Mouse (Mus musculus) urinary bladder, adult 2 months (tissue): ENCODE data around the gene Hoxb8. TPM values are rescaled to one million over a fixed set of nuclear protein-coding genes. Genes with fewer than 3 reads are reported as not detected.

Source experiments
- DNase-seq: peaks from one replicate; pipeline ENCODE4 v3.0.0; 2022; ENCODE audit warnings: low spot score
- polyA plus RNA-seq: library from polyadenylated mRNA; depleted of rRNA; stranded (reverse); fragments of >200 nt; gene quantifications from 2 replicates; pipeline ENCODE4 v1.2.3, GENCODE M21; 2012

Gene Hoxb8
- polyA plus RNA-seq, 1 experiment, result 12.0 TPM

DNA sequence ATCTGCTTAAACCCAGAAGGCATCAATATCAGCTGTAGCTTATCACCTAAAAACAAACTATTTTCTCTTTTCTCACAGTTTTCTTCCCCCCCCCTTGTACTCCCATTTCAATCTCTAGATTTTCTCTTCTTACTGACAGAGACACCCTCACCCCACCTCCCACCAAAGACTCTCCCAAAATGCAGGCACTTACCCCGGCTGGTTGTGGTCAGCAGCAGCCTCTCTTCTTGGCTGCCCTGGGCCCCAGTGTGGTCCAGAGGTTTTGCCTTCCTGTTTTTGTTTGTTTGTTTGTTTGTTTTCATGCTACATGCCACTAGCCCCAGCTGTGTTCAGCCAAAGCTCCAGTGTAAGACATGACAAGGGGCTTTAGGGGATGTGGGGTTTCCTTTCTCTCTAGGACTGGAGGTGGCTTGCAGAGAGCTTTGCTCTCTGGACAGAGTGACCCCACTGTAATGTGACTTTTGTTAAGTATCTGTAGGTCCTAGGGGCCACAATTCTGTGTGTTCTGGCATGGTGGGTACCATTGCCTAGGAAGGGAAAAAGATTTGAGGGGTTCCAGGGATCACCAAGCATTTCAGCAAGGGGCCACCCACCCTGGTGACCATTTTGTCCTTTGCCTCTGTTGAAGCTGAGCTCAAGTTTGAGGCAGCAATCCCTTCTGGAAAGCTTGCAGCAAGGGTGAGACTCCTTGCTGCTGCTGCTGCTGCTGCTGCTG, 13.5 kb upstream of the Hoxb8 start:
- DNase-seq, result no peak

DNA sequence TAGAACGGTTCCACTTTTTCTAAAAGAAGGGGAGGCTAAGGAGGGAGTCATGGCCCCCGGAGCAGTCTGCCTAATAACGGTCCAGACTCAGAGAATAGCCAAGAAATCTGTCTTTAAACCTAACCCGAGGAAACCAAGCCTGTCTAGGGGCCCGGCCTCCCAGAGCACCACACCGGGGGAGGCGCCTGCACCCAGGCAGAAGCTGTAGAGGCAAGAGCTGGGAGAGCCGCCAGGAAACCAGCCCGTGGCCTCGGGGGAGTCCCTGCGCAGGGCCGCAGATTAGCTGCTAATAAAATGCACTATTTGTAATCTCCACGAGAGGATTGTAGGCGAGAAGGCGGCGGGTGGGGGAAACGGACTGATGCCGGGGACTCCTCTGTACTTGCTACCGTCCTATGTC, 11.8 kb upstream of the Hoxb8 start:
- DNase-seq, result no peak

- DNase-seq, result no peak
Observed at GRCm38 (mm10) chr11:96270996-96271540, 10.6 kb upstream of the Hoxb8 start, which contains the start of gene Hoxb9. Gene Hoxb9, plus strand, starts transcription at chr11:96271457.

DNA sequence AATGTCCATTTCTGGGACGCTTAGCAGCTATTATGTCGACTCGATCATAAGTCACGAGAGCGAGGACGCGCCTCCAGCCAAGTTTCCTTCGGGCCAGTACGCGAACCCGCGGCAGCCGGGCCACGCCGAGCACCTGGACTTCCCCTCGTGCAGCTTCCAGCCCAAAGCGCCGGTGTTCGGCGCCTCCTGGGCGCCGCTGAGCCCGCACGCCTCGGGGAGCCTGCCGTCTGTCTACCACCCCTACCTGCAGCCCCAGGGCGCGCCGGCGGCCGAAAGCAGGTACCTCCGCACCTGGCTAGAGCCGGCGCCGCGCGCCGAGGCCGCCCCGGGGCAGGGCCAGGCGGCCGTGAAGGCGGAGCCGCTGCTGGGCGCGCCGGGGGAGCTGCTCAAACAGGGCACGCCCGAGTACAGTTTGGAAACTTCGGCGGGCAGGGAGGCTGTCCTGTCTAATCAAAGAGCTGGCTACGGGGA, 10.1 kb upstream of the Hoxb8 start:
- DNase-seq, result peak; percentile 54

DNA sequence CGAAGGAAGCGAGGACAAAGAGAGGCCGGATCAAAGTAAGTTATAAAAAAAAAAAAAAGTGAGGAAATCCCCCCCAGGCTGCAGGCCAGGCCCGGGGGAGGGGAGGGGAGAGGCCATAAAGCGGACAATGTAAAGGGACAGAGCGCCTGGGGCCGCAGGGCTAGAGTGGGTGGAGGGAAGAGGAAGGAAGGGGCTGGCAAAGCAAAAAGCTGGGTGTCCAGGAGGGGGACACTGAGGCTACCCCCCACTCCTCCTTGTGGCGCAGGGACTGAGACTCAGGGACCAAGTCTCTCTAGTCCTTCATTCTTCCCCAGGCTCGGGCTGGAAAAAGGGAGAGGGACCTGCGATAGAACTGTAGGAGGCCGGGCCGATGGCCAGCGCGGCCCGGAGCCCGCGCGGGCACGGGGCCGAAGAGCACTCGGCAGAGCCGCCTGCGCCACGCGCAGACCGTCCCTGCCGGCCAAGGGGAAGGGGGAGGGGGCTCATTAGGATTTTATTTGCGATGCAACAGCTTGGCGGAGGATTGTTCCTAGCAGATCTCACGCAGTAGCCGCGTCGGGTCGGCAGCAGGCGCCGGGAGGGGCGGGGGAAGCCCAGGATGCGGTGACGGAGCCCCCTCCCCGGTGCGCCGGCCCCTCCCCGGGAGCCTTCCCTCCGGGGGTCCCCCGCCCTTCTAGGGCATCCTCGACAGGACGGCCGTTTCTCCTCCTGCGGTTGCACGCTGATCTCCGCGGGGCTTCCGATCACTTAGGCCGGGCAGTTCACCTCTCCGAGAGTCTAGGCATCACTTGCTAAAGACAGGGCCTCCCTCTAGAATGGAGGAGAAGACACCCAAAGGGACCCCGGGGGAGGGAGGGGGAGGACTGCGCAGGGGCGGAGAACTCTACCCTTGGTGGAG, 9.4 kb upstream of the Hoxb8 start:
- DNase-seq, result no peak

DNA sequence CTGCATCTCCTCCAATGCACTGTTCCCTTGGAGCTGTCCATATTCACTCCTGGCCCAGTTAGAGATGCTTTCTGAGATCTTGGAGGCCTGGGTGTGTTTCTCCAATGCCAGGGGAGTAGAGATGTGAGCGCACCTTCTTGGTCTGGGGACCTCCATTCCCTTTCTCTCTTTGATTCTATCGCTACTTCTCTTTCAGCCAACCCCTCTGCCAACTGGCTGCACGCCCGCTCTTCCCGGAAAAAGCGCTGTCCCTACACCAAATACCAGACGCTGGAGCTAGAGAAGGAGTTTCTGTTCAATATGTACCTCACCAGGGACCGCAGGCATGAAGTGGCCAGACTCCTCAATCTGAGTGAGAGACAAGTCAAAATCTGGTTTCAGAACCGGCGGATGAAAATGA, 7.3 kb upstream of the Hoxb8 start:
- DNase-seq, result no peak

DNA sequence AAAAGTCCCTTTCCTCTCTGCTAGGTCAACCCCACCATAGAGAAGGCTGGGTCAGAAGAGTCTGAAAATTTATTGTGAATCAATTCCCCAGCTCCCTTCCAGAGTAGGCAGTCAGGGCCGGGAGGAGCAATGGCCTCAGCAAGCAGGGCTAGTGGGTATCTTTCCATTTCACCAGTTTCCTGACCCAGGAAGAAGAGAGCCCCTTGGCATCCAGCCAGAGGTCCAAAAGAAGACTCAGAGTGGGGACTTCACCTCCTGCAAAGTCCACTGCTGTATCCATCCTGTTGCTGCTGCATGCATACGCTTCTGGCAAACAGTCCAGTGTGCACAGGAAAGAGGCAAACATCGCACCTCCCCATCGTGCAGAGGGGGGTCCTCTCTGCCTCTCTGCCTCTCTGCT, 5.8 kb upstream of the Hoxb8 start:
- DNase-seq, result no peak

- no peak for DNase-seq
Observed at GRCm38 (mm10) chr11:96277151-96278044, 4.3 kb upstream of the Hoxb8 start.

GRCm38 (mm10) chr11:96278324-96278723, 3.4 kb upstream of the Hoxb8 start:
- DNase-seq, result no peak

DNA sequence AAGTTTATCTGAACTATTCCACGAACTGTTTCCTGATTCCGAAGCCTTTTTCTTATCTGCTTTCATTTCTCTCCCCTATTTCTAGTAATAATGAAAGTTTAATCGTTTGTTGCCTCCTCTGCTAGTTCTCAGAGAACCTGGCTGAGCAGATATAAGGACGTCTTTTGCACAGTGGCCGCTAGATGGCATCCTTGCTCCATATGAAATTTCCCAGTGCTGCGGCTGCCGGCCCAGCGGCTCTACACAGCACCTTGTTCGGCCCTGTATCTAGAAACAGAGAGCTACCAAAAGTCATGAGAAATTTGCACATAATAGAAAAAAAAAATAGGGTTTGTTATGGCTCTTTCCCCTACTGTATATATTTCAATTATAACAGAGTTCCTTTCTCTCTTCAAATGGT, 2.9 kb upstream of the Hoxb8 start:
- DNase-seq, result peak; percentile 59

GRCm38 (mm10) chr11:96279421-96280233, 2.1 kb upstream of the Hoxb8 start:
- no peak for DNase-seq

DNA sequence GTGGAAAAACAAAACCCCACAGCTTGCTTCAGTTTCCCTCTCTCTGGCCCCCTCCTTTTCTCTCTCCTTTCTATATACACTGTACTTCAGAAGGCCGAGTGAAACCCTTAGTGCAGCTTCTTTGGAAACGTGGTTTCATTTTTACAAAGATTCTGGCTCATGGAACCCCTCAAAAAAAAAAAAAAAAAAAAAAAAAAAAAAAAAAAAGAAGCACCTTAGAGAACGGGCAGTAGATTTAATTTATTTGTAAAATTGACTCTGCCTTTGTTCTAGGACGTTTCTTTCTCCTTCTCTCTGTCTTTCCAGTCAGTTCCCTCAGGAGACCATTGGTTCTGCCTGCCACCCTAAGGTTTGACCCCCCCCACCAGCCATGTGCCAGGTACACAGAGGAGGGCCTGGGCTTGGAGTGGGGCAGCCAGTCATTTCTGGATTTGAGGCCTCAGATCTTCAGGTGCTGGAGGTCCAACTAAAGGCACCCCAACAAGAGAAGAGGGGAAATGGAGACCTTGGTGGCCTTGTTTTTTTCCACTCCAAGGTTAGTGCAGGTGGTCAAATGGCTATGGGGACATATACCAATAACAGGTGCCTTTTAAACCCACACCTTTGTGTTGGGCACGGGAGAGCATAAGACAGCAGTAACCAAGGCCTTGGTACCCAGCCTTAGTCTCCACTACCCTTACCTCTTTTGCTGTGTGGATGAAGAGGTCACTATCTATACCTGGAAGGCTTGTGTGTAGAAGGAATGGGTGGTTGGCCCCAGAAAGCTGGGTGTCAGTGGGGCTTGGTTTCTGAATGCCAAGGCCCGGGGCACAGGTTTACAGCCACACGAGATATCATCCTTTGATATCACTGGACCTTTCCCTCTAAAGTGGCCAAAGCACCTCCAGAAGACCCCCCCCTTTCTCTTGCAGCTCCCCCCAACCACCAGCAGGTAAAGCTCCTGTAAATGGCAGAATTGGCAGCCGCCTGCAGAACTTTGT, 1.0 kb upstream of the Hoxb8 start:
- DNase-seq, result no peak

DNA sequence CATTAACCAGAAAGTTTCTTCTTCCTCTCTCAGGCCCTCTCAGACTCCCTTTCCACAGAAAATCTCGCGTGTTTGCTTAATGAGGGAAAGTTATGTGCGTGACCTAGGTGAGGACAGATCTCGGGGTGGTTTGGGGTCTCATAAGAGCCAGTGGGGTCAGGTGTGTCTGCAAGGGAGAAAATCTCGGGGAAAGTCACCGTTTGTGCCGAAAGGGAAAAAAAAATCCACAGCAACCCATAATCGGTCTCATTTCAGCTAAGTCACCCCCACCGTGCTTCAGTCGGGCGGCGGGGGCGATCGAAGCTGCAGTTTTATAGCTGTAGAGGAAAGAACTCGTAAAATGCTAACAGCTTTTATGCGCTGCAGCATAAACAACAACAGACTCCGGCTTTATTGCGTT, 309 bp upstream of the Hoxb8 start:
- no peak for DNase-seq

- peak; percentile 49 for DNase-seq
Observed at GRCm38 (mm10) chr11:96282795-96283430, 1.2 kb downstream of the Hoxb8 start.

- DNase-seq, result peak; percentile 49
Observed at GRCm38 (mm10) chr11:96284041-96284749, 2.5 kb downstream of the Hoxb8 start.

DNA sequence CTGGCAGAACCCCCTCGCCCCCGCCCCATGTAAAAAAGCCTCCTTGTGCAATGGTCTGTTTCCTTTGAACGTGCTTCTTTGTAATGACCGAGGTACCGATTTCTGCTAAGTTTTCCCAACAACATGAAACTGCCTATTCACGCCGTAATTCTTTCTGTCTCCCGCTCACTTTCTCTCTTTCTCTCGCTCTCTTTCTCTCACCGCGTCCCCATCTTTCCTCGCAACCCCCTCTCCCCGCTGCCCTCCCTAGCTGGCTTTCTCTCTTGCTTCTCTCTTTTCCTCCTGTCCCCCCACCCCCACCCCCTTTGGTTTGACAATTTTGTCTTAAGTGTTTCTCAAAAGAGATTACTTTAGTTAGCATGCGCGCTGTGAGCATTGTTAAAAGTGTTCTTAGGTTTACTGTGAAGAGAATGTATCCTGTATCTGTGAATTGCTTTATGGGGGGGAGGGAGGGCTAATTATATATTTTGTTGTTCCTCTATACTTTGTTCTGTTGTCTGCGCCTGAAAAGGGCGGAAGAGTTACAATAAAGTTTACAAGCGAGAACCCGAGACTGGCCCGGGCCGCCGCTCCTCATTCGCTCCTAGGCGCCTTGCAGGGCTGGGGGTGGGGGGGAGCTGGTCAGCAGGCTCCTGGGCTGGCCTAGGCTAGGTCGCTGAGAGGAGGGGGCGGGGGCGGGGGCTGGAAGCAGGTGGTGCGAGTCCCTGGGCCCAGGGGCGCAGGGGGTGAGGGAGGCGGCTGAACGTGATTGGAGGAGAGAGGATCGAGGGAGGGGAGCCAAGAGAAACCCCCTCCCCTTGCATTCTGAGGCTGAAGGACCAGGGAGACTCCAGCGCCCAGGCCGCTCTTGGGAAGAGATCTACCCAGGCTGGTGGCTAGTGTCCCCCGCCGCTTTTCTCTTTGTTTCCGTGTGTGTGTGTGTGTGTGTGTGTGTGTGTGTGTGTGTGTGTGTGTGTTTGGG, 3.3 kb downstream of the Hoxb8 start:
- DNase-seq, result no peak
